Mouse (Mus musculus) heart, adult 11 months (tissue): Measurements from ENCODE around the gene Ulk4.
A peak's percentile ranks its signal among the peaks of the same experiment; 100 is the strongest.

Source experiments
- DNase-seq: peaks from one replicate; pipeline ENCODE4 v3.0.0; 2022

Gene Ulk4

GRCm38 (mm10) chr9:121299223-121299755 lies 22.3 kb upstream of the Ulk4 start:
- DNase-seq: peak; percentile 94

- DNase-seq: peak; percentile 98
Measured at GRCm38 (mm10) chr9:121298411-121299091, 21.6 kb upstream of the Ulk4 start.

- DNase-seq: no peak
Measured at GRCm38 (mm10) chr9:121298065-121298398, 21.0 kb upstream of the Ulk4 start.

- peak; percentile 99 for DNase-seq
Measured at GRCm38 (mm10) chr9:121297171-121298064, 20.4 kb upstream of the Ulk4 start, which contains the start of gene Trak1. TSS of gene Trak1 (plus strand) at chr9:121297502.

- peak; percentile 91 for DNase-seq
Measured at GRCm38 (mm10) chr9:121295221-121295620, 18.2 kb upstream of the Ulk4 start.

- DNase-seq: peak; percentile 80
Measured at GRCm38 (mm10) chr9:121293187-121293586, 16.2 kb upstream of the Ulk4 start.

- DNase-seq: no peak
Measured at GRCm38 (mm10) chr9:121291275-121291674, 14.3 kb upstream of the Ulk4 start.

GRCm38 (mm10) chr9:121286325-121286901 lies 9.4 kb upstream of the Ulk4 start:
- DNase-seq: no peak

- peak; percentile 98 for DNase-seq
Measured at GRCm38 (mm10) chr9:121285341-121286324, 8.6 kb upstream of the Ulk4 start.

- peak; percentile 79 for DNase-seq
Measured at GRCm38 (mm10) chr9:121284422-121284821, 7.4 kb upstream of the Ulk4 start.

- DNase-seq: peak; percentile 71
Measured at GRCm38 (mm10) chr9:121283620-121284185, 6.7 kb upstream of the Ulk4 start.

GRCm38 (mm10) chr9:121281891-121282290 lies 4.9 kb upstream of the Ulk4 start:
- DNase-seq: peak; percentile 76

GRCm38 (mm10) chr9:121279216-121279615 lies 2.2 kb upstream of the Ulk4 start:
- peak; percentile 86 for DNase-seq

GRCm38 (mm10) chr9:121276745-121277117 lies 266 bp downstream of the Ulk4 start:
- DNase-seq: no peak

GRCm38 (mm10) chr9:121271561-121271960 lies 5.4 kb downstream of the Ulk4 start:
- peak; percentile 75 for DNase-seq

- DNase-seq: peak; percentile 83
Measured at GRCm38 (mm10) chr9:121271149-121271548, 5.8 kb downstream of the Ulk4 start.

- peak; percentile 92 for DNase-seq
Measured at GRCm38 (mm10) chr9:121265307-121265706, 11.7 kb downstream of the Ulk4 start.

- peak; percentile 72 for DNase-seq
Measured at GRCm38 (mm10) chr9:121257106-121257505, 19.9 kb downstream of the Ulk4 start.

- peak; percentile 84 for DNase-seq
Measured at GRCm38 (mm10) chr9:121254761-121255160, 22.2 kb downstream of the Ulk4 start.

- peak; percentile 97 for DNase-seq
Measured at GRCm38 (mm10) chr9:121253983-121254382, 23.0 kb downstream of the Ulk4 start.

GRCm38 (mm10) chr9:121250854-121251253 lies 26.1 kb downstream of the Ulk4 start:
- DNase-seq: peak; percentile 82

GRCm38 (mm10) chr9:121249805-121250204 lies 27.2 kb downstream of the Ulk4 start:
- DNase-seq: peak; percentile 95
